Mouse (Mus musculus): ENCODE data around the gene Bach1.

Gene Bach1

DNA sequence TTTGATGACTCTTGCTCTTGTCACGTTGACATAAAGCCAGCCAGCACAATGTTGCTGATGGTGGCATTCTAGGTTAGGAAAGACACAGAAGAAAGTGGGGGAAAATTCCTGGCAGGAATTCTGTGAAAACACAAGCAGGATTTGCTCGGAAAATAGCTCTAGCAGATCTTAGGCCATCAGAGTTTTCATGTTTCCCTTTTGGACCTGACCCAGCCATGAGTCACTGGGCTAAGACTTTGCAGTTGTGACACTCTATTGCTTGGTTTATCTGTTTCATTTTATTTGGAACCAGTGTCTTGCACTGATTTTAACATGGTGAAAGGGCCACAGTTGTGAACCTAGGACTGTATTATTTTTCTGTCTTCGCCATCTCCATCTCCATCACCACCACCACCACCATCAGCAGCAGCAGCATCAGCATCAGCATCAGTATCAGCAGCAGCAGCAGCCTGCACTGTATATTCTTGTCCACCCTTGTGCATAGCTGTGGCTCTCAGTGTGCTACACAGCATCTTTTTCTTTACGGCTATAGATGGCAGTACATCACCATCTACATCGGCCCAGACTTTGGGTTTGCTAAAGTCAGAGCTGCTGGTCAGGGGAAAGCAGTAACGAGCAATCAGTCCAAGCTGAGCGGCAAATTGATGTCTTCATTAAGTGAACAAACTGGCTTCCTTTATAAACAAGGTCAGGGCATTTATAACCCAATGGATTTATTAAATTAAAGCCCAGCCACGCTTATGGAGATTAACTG, 46.6 kb downstream of the Bach1 start:
- no peak for DNase-seq

DNA sequence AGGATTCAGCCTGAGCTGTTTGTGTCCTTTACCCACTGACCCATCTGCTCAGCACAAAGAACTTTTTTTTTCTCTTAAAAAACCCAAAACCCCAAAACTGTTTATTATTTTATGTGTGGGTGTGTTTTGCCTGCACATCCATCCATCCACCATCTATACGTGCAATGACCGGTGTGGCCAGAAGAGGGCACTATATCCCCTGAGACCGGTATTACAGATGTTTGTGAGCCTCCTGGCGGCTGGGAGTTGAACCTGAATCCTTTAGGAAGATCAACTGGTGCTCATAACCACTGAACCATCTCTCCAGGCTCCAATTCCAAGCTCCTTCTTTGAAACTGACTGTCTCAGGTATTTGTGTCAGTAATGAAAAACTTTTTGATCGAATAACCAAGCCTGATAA, 48.0 kb downstream of the Bach1 start:
- peak; percentile 92 for DNase-seq

DNA sequence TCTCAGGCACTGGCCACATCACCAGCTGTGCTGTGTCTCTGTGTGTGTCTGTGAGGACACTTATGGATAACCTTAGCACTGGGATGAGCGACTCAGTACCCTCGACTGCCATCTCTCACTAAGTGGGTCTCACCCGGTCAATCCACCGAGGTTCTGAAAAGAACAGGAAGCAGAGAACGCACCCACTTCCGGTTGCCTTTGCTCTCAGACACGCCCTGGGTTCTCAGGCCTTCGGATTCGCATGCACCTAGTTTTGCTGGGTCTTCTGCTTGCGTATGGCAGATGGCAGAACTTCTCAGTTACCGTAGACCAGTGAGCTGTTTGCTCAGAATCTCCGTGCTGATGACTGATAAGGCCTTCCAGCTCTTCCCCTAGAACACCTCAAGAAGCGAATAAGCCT, 52.5 kb downstream of the Bach1 start:
- no peak for DNase-seq

DNA sequence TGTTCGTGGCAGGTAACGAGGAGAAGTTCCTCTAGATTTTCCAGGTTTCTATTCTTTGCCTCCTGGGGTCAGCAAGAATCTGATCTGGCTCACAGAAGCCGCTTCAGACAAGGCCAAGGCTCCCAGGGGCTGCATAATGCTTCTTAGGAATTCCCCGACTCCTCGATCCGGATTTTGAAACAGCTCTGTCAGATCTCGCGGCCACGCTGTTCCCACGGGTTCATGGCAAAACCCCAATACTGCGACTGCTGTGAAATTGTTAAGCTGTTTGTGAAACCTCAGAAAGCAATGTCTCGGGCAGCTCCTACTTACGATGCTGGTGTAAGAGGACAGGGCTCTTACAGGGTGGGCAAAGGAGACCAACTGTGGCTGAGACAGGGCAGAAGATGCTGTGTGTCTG, 53.7 kb downstream of the Bach1 start:
- no peak for DNase-seq

DNA sequence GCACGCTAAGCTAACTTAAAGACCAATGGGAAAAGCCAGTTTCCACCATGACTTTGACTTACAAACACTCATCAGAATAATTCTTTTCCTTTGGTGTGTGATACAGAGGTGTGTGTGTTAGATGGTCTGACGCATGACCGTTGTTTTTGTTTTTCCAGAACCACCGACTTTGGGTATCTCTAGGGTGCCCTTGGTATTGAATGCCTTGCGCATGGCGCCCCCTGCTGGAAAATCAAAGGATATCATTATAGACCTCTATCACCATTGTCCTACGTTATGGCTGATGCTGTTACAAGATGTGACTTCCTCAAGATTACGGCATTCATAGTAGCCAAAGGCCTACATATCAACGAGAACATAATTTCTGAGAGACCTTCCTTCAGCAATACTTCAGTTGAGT, 56.1 kb downstream of the Bach1 start:
- DNase-seq: peak; percentile 41

DNA sequence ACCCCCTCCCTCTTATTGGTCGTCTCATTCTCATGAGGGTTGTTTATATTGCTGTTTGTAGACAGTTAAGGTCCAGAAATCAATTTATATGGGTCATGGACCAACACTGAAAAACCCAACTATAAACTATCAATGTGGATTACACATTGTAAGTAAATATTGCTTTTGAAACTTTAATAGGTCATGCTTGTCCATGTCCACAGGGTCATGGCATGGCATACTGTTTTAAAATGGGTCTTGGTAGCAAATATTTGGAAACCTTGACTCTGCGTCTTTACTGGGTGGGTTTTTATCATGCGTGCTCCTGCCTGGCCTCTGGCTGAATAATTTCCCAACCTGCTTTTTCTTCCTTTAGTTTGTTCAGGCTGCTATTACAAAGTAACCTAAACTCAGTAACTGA, 57.2 kb downstream of the Bach1 start:
- DNase-seq: no peak

DNA sequence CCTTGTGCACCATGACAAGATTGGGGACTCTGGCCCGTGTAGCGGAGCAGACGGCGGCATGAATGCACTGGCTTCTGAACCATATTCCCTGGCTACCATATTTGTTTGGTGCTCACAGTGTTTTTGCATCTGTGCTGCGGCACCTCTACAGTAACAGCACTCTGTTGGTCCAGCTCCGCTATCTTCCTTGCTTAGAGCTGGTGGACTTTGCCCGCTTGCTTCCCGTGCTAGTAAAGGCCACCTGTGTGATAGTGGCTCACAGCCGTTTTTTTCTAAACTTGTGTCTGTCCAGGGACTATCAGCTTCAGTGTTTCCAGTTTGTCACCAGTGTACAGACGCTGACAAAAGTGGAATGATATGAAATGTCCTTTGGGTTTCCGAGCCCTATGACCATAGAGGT, 59.3 kb downstream of the Bach1 start:
- no peak for DNase-seq

DNA sequence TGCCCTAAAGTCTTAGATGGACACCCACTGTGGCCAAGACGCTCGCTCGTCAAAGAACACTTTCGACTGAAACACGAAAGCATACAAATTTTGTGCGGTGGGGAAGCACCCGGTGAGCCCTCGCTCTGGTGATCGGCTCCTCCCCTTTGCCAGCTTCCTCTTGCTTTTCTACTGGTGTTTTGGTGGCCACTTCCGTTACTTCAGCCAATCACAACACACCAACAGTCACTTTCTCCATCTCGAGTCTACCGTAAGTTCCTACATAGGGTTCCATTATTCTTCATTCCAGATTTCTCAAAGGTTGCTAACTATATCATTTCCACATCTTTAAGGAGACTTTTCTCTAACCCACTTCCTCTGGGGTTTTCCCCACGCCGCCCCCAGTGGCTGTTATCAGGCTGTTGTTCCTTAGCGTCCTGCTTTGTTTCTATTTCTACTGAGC, 65.9 kb downstream of the Bach1 start:
- DNase-seq: no peak

DNA sequence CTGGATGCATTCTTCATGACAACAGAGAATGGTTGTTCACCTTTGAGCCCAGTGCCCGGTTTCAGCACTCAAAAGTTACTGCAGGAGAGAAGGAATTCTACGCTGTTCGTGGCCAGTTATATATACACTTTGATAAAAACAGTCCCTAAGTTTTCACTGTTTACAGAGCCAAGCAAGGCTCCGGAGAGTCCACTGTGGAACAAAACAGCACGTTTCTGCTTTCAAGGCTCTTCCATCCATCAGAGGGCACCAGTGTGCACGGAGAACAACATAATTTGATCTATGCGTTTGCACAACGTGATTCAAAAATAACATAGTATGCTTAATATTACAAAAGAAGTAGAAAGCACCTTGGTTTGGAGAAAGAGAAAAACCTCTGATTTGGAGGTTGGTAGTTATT, 67.2 kb downstream of the Bach1 start:
- peak; percentile 27 for DNase-seq

DNA sequence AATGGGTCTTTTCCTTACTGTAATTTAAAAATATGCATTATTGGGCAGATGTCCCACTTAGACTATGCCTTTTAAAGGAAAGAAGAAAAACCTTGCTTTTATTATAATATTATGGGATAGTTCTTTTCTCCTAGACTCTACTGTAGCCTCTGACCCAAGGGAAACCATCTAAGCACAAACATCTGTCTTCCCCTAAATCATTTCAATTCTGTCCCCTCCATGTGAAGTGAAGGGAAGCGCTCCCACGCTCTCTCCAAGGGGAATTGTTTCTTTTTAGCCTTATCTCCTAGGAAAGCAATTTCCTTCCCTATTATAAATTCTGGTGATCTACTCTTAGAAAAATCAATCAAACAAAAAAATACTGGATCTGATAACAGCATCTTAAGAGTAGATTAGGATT, 71.8 kb downstream of the Bach1 start:
- DNase-seq: no peak

DNA sequence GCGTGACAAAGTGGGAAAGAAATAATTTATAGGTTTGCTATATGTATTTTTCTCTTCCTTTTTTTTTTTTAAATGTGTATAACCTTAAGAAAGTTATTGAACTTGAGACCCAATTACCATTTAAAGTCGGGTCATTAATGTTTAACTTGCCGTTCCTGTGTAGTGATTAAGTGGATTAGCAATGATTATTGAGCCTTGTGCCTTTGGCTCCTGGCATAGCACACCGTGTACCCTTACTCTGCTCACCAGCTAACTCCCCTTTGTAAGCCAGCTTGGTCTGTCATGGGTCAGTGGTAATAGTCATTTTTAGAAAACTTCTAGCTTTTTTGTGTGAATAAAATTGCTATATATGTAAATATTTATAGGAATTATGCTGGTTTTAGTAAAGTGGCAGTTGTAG, 73.2 kb downstream of the Bach1 start:
- DNase-seq: peak; percentile 88

DNA sequence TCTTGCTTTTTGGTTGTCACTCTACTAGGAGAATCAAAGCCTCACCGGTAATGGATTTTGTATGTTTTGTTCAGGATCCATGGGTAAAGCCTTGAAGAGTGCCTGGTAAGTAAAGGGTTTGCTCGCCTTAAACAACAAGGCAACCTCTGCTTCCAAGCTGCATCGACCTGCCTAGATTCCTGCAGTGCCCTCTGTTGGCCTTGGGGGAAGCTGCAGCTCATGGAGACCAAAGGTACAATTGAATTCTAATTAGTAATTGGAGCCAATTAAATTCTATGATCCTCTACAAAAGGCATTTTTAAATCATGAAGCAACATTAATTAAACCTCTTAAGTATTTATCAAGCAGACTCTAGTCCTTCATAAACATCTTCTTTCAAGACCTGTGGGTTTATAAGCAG, 75.7 kb downstream of the Bach1 start:
- DNase-seq: peak; percentile 48

DNA sequence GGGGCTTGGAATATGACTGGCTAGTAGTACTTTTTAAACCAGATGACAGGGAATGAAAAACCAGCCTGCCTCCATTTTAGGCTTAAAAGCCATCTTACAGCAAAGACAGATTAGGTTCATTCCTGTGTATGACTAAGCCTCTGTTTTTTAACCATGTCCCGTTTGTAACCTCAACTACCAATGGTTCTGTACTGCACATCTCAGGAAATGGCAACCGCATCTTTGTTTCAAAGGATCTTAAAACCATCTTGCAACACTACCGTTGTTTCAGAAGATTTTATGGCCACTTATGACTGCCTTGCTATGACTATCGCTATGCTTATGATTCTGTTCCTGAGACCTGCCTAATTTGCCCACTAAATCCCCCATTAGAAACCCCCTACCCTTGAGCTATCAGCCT, 78.6 kb downstream of the Bach1 start:
- DNase-seq: no peak

DNA sequence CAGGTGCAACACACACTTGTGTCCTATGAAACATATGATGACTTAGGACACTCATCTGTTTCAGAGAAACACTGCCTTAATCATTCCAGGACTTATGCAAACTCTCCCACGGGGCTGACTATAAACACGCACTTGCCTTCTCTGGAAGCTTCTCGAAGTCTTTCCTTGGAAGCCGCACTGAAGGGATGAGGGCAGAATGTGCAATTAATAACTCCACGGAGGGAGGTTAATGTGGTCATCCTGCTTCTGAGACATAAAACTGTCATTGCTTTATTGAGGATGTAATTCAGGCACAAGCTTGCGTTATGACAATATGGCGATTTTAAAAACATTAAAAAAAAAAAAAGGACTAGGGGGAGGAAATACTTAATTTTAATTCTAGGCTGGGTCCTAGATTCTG, 82.9 kb downstream of the Bach1 start:
- DNase-seq: peak; percentile 22

Data from kidney, adult 9 months (tissue).